ENCODE assay signal across 18 mouse cellular contexts in the genomic region with DNA sequence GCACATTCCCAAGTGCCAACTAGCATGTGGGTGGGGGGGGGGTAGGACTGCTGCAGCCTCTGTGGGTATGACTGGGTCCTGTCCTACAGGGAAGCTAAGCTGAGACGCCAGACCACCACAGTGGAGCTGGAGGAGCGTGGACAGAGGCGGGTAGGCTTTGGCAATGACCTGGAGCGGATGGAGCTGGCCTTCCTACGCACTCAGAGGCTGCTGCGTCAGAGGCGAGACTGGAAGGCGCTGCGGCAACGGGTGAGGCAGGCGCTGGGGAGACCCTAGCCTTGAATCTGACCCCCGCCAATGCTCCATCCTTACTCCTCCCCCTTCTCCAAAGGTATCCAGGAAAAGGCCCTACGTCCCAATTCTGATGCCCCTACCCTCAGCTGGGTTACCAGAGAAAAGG. TPM values are rescaled to one million over a fixed set of nuclear protein-coding genes. Genes with fewer than 3 reads are reported as not detected.
"Had no signal": no experiment of that assay in that cellular context is flagged by ENCODE, and none has a peak within 500 bp of the region (broad histone marks: within the 10 kb centered on the region; RNA-seq: fewer than 3 reads in every experiment).

No protein-coding gene starts in this region.

- H3K4me2 ChIP-seq: neural tube, embryonic 15.5 days; stomach, embryonic 15.5 days had no signal

- H3K27me3 ChIP-seq: neural tube, embryonic 15.5 days; stomach, embryonic 15.5 days had no signal

- H3K36me3 ChIP-seq: neural tube, embryonic 15.5 days; stomach, embryonic 15.5 days had no signal

- H3K9me3 ChIP-seq: neural tube, embryonic 15.5 days; stomach, embryonic 15.5 days had no signal

- DNase-seq: retina, postnatal 1 day; right cerebral cortex, adult 18-20 months; right cerebral cortex, postnatal 14 days; right cerebral cortex, postnatal 25 days; right cerebral cortex, postnatal 4 days; spleen, adult 18-20 months; thymus, adult 18-20 months; thymus, adult 2 months; thymus, postnatal 14 days; thymus, postnatal 25 days; thymus, postnatal 36 days; thymus, postnatal 4 days had no signal

- H3K4me3 ChIP-seq: neural tube, embryonic 15.5 days; stomach, embryonic 15.5 days had no signal

- H3K27ac ChIP-seq: neural tube, embryonic 15.5 days; stomach, embryonic 15.5 days; stomach, postnatal 0 days had no signal

- H3K9ac ChIP-seq: neural tube, embryonic 15.5 days; stomach, embryonic 15.5 days had no signal

RNA-seq across cellular contexts. Expression of gene Il22ra1, which starts 36.7 kb away (rescaled TPM):
- total RNA-seq: neutrophil, adult 5-6 weeks had no signal
- polyA plus RNA-seq: neural tube, embryonic 14.5 days; neural tube, embryonic 15.5 days; thymus, postnatal 0 days had no signal
